Mouse (Mus musculus) embryonic facial prominence, embryonic 13.5 days (tissue): ENCODE data around the gene 1810013L24Rik. TPM values are rescaled to one million over a fixed set of nuclear protein-coding genes. Genes with fewer than 3 reads are reported as not detected.

Source experiments
- ATAC-seq: fragments of 200-750 bp; cut with Nextera tagmentation; 2 replicates; pipeline ENCODE4 v1.8.0; 2017; ENCODE audit warnings: low read depth; ENCODE audit not compliant: insufficient number of reproducible peaks, insufficient read depth, low FRiP score, low TSS enrichment
- H3K27ac ChIP-seq: fragments of 300-500 bp; sonication (generic); 2 replicates; pipeline ENCODE4 v1.5.1; 2015; ENCODE audit warnings: moderate library complexity, mild to moderate bottlenecking, inconsistent platforms
- H3K27me3 ChIP-seq: fragments of 300-500 bp; sonication (generic); 2 replicates; pipeline ENCODE4 v1.6.1; 2015; ENCODE audit warnings: mild to moderate bottlenecking, inconsistent platforms
- H3K36me3 ChIP-seq: fragments of 300-500 bp; sonication (generic); 2 replicates; pipeline ENCODE4 v1.6.1; 2015; ENCODE audit warnings: mild to moderate bottlenecking, inconsistent platforms
- H3K4me1 ChIP-seq: fragments of 300-500 bp; sonication (generic); 2 replicates; pipeline ENCODE4 v1.6.1; 2015; ENCODE audit warnings: inconsistent platforms
- H3K4me2 ChIP-seq: fragments of 300-500 bp; sonication (generic); 2 replicates; pipeline ENCODE4 v1.6.1; 2015; ENCODE audit warnings: moderate library complexity, mild to moderate bottlenecking, inconsistent platforms
- H3K4me3 ChIP-seq: fragments of 300-500 bp; sonication (generic); 2 replicates; pipeline ENCODE4 v1.5.1; 2015; ENCODE audit warnings: mild to moderate bottlenecking, inconsistent platforms
- H3K9ac ChIP-seq: fragments of 300-500 bp; sonication (generic); 2 replicates; pipeline ENCODE4 v1.6.1; 2015; ENCODE audit warnings: mild to moderate bottlenecking, inconsistent platforms
- H3K9me3 ChIP-seq: fragments of 300-500 bp; sonication (generic); 2 replicates; pipeline ENCODE4 v1.6.1; 2016; ENCODE audit warnings: inconsistent platforms
- WGBS: fragments of 180-500 bp; shearing (Covaris S2); methylation state at CpG from one replicate; pipeline ENCODE4 v1.1.7; 2015; ENCODE audit warnings: mixed read lengths; 5-methylcytosine and 5-hydroxymethylcytosine counted together
- polyA plus RNA-seq: library from polyadenylated mRNA; unstranded; fragments of >200 nt; fragmentation: Nextera tagmentation; extraction: Ambion mirVana; gene quantifications from 2 replicates; pipeline ENCODE4 v1.2.1, GENCODE M21; 2015

The 1810013L24Rik gene
- polyA plus RNA-seq, 1 experiment from 2014 or later, result 22.7 TPM

GRCm38 (mm10) chr16:8810399-8811127 lies 19.3 kb upstream of the 1810013L24Rik start:
- Histone ChIP-seq H3K4me2 (no peak overlapping the region), H3K9me3 (no peaks in the 10 kb centered on the region), H3K4me1 (no peaks in the 10 kb centered on the region), H3K36me3 (no peaks in the 10 kb centered on the region), H3K4me3 (no peak overlapping the region), H3K27me3 (no peaks in the 10 kb centered on the region), H3K27ac (no peak overlapping the region), H3K9ac (no peak overlapping the region)
- no peak for ATAC-seq
- WGBS, result 88% methylated on average over 14 of the region's 14 CpGs

GRCm38 (mm10) chr16:8817872-8818271 lies 12.0 kb upstream of the 1810013L24Rik start:
- Histone ChIP-seq H3K4me3 (no peak overlapping the region), H3K9me3 (no peaks in the 10 kb centered on the region), H3K27ac (no peak overlapping the region), H3K4me2 (no peak overlapping the region), H3K4me1 (no peaks in the 10 kb centered on the region), H3K9ac (no peak overlapping the region), H3K36me3 (no peaks in the 10 kb centered on the region), H3K27me3 (no peaks in the 10 kb centered on the region)
- WGBS, result 78% methylated on average over 4 of the region's 4 CpGs
- ATAC-seq, result no peak

- no peak overlapping the region for H3K27ac ChIP-seq
- H3K27me3 ChIP-seq, result no peaks in the 10 kb centered on the region
- no peaks in the 10 kb centered on the region for H3K36me3 ChIP-seq
- 80% methylated on average over 1 of the region's 1 CpGs for WGBS
- no peak overlapping the region for H3K4me2 ChIP-seq
- H3K4me1 ChIP-seq, result no peaks in the 10 kb centered on the region
- H3K4me3 ChIP-seq, result no peak overlapping the region
- H3K9ac ChIP-seq, result no peak overlapping the region
- no peak for ATAC-seq
- no peaks in the 10 kb centered on the region for H3K9me3 ChIP-seq
Measured at GRCm38 (mm10) chr16:8821429-8821828, 8.5 kb upstream of the 1810013L24Rik start.

GRCm38 (mm10) chr16:8822586-8822985 lies 7.3 kb upstream of the 1810013L24Rik start:
- WGBS, result 71% methylated on average over 4 of the region's 4 CpGs
- H3K4me3 ChIP-seq, result no peak overlapping the region

GRCm38 (mm10) chr16:8823661-8824060 lies 6.2 kb upstream of the 1810013L24Rik start:
- Histone ChIP-seq H3K27me3 (no peaks in the 10 kb centered on the region), H3K9me3 (no peaks in the 10 kb centered on the region), H3K27ac (no peak overlapping the region), H3K4me2 (no peak overlapping the region), H3K4me3 (no peak overlapping the region), H3K4me1 (no peaks in the 10 kb centered on the region), H3K36me3 (no peaks in the 10 kb centered on the region), H3K9ac (no peak overlapping the region)
- no peak for ATAC-seq
- 68% methylated on average over 2 of the region's 2 CpGs for WGBS

More at GRCm38 (mm10) chr16:8822586-8822985, 7.3 kb upstream of the 1810013L24Rik start:
- no peak overlapping the region for H3K4me2 ChIP-seq
- H3K9ac ChIP-seq, result no peak overlapping the region
- ATAC-seq, result no peak
- no peaks in the 10 kb centered on the region for H3K27me3 ChIP-seq
- H3K27ac ChIP-seq, result no peak overlapping the region
- H3K4me1 ChIP-seq, result no peaks in the 10 kb centered on the region
- no peaks in the 10 kb centered on the region for H3K9me3 ChIP-seq
- H3K36me3 ChIP-seq, result no peaks in the 10 kb centered on the region

GRCm38 (mm10) chr16:8827366-8827765 lies 2.5 kb upstream of the 1810013L24Rik start:
- peaks cover 2% of the 10 kb centered on the region; the same call in 1 of the 2 replicates for H3K36me3 ChIP-seq
- H3K4me3 ChIP-seq, result no peak overlapping the region
- no peak for ATAC-seq
- H3K9ac ChIP-seq, result no peak overlapping the region
- no peak overlapping the region for H3K4me2 ChIP-seq
- no peaks in the 10 kb centered on the region for H3K9me3 ChIP-seq
- peaks cover 9% of the 10 kb centered on the region for H3K4me1 ChIP-seq
- 88% methylated on average over 7 of the region's 7 CpGs for WGBS
- no peak overlapping the region for H3K27ac ChIP-seq
- H3K27me3 ChIP-seq, result no peaks in the 10 kb centered on the region

- Histone ChIP-seq H3K27me3 (no peaks in the 10 kb centered on the region), H3K9me3 (no peaks in the 10 kb centered on the region), H3K4me3 (peak overlapping the region; percentile 98), H3K27ac (peak overlapping the region; percentile 89), H3K4me1 (peaks cover 23% of the 10 kb centered on the region), H3K4me2 (peak overlapping the region; percentile 96), H3K9ac (peak overlapping the region; percentile 77), H3K36me3 (peaks cover 14% of the 10 kb centered on the region)
- peak; percentile 32 for ATAC-seq
- WGBS, result 12% methylated on average over 33 of the region's 33 CpGs
Measured at GRCm38 (mm10) chr16:8828636-8829563, 1.0 kb upstream of the 1810013L24Rik start.

- ATAC-seq, result peak; percentile 17; the same call in 1 of the 2 replicates
- Histone ChIP-seq H3K9ac (peak overlapping the region; percentile 99), H3K4me1 (peaks cover 26% of the 10 kb centered on the region), H3K9me3 (no peaks in the 10 kb centered on the region), H3K36me3 (peaks cover 27% of the 10 kb centered on the region), H3K27ac (peak overlapping the region; percentile 97), H3K4me2 (peak overlapping the region; percentile 90), H3K4me3 (peak overlapping the region; percentile 98), H3K27me3 (no peaks in the 10 kb centered on the region)
- WGBS, result under 1% methylated on average over 69 of the region's 74 CpGs
Measured at GRCm38 (mm10) chr16:8830431-8831211, 721 bp downstream of the 1810013L24Rik start.

- H3K36me3 ChIP-seq, result peaks cover 29% of the 10 kb centered on the region
- H3K9me3 ChIP-seq, result no peaks in the 10 kb centered on the region
- peak overlapping the region; percentile 97 for H3K27ac ChIP-seq
- H3K4me2 ChIP-seq, result peak overlapping the region; percentile 90
- H3K4me1 ChIP-seq, result peaks cover 26% of the 10 kb centered on the region
- H3K27me3 ChIP-seq, result no peaks in the 10 kb centered on the region
- H3K4me3 ChIP-seq, result peak overlapping the region; percentile 98
- 1% methylated on average over 12 of the region's 12 CpGs for whole genome bisulfite sequencing
- H3K9ac ChIP-seq, result peak overlapping the region; percentile 99
- ATAC-seq, result no peak
Measured at GRCm38 (mm10) chr16:8831241-8831640, 1.3 kb downstream of the 1810013L24Rik start.

GRCm38 (mm10) chr16:8836876-8837275 lies 7.0 kb downstream of the 1810013L24Rik start:
- Histone ChIP-seq H3K27ac (no peak overlapping the region), H3K4me2 (no peak overlapping the region), H3K27me3 (no peaks in the 10 kb centered on the region), H3K36me3 (peaks cover 71% of the 10 kb centered on the region), H3K9me3 (no peaks in the 10 kb centered on the region), H3K4me1 (peaks cover 20% of the 10 kb centered on the region), H3K9ac (no peak overlapping the region), H3K4me3 (no peak overlapping the region)
- no peak for ATAC-seq
- WGBS, result 84% methylated on average over 1 of the region's 1 CpGs

- Histone ChIP-seq H3K27ac (no peak overlapping the region), H3K4me3 (no peak overlapping the region), H3K27me3 (no peaks in the 10 kb centered on the region), H3K9me3 (no peaks in the 10 kb centered on the region), H3K4me1 (peaks cover 15% of the 10 kb centered on the region), H3K4me2 (no peak overlapping the region), H3K9ac (no peak overlapping the region), H3K36me3 (peaks cover 70% of the 10 kb centered on the region)
- WGBS, result 89% methylated on average over 1 of the region's 1 CpGs
- no peak for ATAC-seq
Measured at GRCm38 (mm10) chr16:8837595-8837994, 7.7 kb downstream of the 1810013L24Rik start.
